Mouse (Mus musculus): ENCODE measurements around the gene Eif5. TPM values are rescaled to one million over a fixed set of nuclear protein-coding genes. Genes with fewer than 3 reads are reported as not detected.

Eif5 gene
- polyA plus RNA-seq, 1 experiment from 2014 or later = 504 TPM

Other genes with a start within 250 kb of the Eif5 start
- 33.2 and 36.1 TPM in 2 replicates for gene Cdc42bpb, start 160.3 kb upstream of the Eif5 start, polyA plus RNA-seq (2015; fragmentation: Nextera tagmentation; extraction: Ambion mirVana)
- gene Lbhd2, start 131.2 kb upstream of the Eif5 start, polyA plus RNA-seq (2015; fragmentation: Nextera tagmentation; extraction: Ambion mirVana) = 3.7 and 5.0 TPM in 2 replicates
- gene Exoc3l4, start 121.0 kb upstream of the Eif5 start, polyA plus RNA-seq (2015; fragmentation: Nextera tagmentation; extraction: Ambion mirVana) = 10.6 and 11.1 TPM in 2 replicates
- 11.8 and 17.6 TPM in 2 replicates for gene Tnfaip2, start 95.5 kb upstream of the Eif5 start, polyA plus RNA-seq (2015; fragmentation: Nextera tagmentation; extraction: Ambion mirVana)
- 20.8 and 24.6 TPM in 2 replicates for gene Gm266, start 52.2 kb upstream of the Eif5 start, polyA plus RNA-seq (2015; fragmentation: Nextera tagmentation; extraction: Ambion mirVana)
- 37.7 and 40.1 TPM in 2 replicates for gene Mark3, start 36.5 kb downstream of the Eif5 start, polyA plus RNA-seq (2015; fragmentation: Nextera tagmentation; extraction: Ambion mirVana)
- gene Ckb, start 134.3 kb downstream of the Eif5 start, polyA plus RNA-seq (2015; fragmentation: Nextera tagmentation; extraction: Ambion mirVana) = 247 and 255 TPM in 2 replicates
- 13.3 and 15.4 TPM in 2 replicates for gene Trmt61a, start 140.1 kb downstream of the Eif5 start, polyA plus RNA-seq (2015; fragmentation: Nextera tagmentation; extraction: Ambion mirVana)
- 65.5 and 66.6 TPM in 2 replicates for gene Bag5, start 175.2 kb downstream of the Eif5 start, polyA plus RNA-seq (2015; fragmentation: Nextera tagmentation; extraction: Ambion mirVana)
- gene Apopt1, start 175.2 kb downstream of the Eif5 start, polyA plus RNA-seq (2015; fragmentation: Nextera tagmentation; extraction: Ambion mirVana) = 52.6 and 55.7 TPM in 2 replicates
- gene Klc1, start 220.8 kb downstream of the Eif5 start, polyA plus RNA-seq (2015; fragmentation: Nextera tagmentation; extraction: Ambion mirVana) = 124 and 126 TPM in 2 replicates

All from embryonic facial prominence, embryonic 15.5 days (tissue).